Mouse (Mus musculus): ENCODE results near the gene Snai1.
A peak's percentile ranks its signal among the peaks of the same experiment; 100 is the strongest.

Snai1 gene

GRCm38 (mm10) chr2:167585273-167585672, 47.3 kb downstream of the Snai1 start:
- no peak for DNase-seq (ENCODE audit: low spot score)

GRCm38 (mm10) chr2:167586041-167586440, 48.0 kb downstream of the Snai1 start:
- peak; percentile 74 for DNase-seq (ENCODE audit: low spot score)

- peak; percentile 68 for DNase-seq (ENCODE audit: low spot score)
Measured at GRCm38 (mm10) chr2:167586976-167587375, 49.0 kb downstream of the Snai1 start.

- DNase-seq (ENCODE audit: low spot score), result peak; percentile 65
Measured at GRCm38 (mm10) chr2:167588774-167589577, 51.0 kb downstream of the Snai1 start.
